Mouse (Mus musculus): ENCODE data around the gene Gm20809. TPM values are rescaled to one million over a fixed set of nuclear protein-coding genes. Genes with fewer than 3 reads are reported as not detected.
"Not testable (repeated sequence)": the region's sequence is repeated elsewhere in the genome, so short reads cannot be mapped to it uniquely, and the experiment has no call there.

The Gm20809 gene
- total RNA-seq (2014; rRNA removed; ENCODE audit: low replicate concordance) = not detected in 2 replicates
- not detected in 2 replicates for polyA plus RNA-seq (2015; fragmentation: Nextera tagmentation; extraction: Ambion mirVana)

GRCm38 (mm10) chrY:24454757-24455156 is at the start of gene Gm20809:
Gene Gm20809, plus strand, starts transcription at chrY:24455057.
- WGBS = no CpG with 5 or more reads among the region's 3 CpGs
- H3K27ac ChIP-seq (ENCODE audit: low read depth); H3K9me3 ChIP-seq (replicated peaks; ENCODE audit: control insufficient read depth, low read length); H3K9ac ChIP-seq (replicated peaks; ENCODE audit: low read depth, low read length); H3K36me3 ChIP-seq (replicated peaks; ENCODE audit: control insufficient read depth, insufficient read depth, low read length); H3K4me3 ChIP-seq (ENCODE audit: low read depth, low read length); ATAC-seq (ENCODE audit: insufficient read depth, low read depth); H3K4me1 ChIP-seq (ENCODE audit: control insufficient read depth, insufficient read depth); H3K27me3 ChIP-seq (ENCODE audit: control insufficient read depth, insufficient read depth, low read length); DNase-seq (ENCODE audit: low spot score); H3K4me2 ChIP-seq (ENCODE audit: low read depth, low read length): not testable (repeated sequence)

Measured in heart, postnatal 0 days (tissue).